Mouse (Mus musculus) midbrain, embryonic 16.5 days (tissue): Measurements from ENCODE around the gene Rassf2. TPM values are rescaled to one million over a fixed set of nuclear protein-coding genes. Genes with fewer than 3 reads are reported as not detected.

Experiments
- ATAC-seq: fragments of 200-750 bp; cut with Nextera tagmentation; 2 replicates; pipeline ENCODE4 v1.8.0; 2017; ENCODE audit warnings: moderate TSS enrichment
- H3K27ac ChIP-seq: fragments of 300-500 bp; sonication (generic); 2 replicates; pipeline ENCODE4 v1.5.1; 2014; ENCODE audit warnings: mild to moderate bottlenecking, low read length, mixed read lengths
- H3K27me3 ChIP-seq: fragments of 300-500 bp; sonication (generic); 2 replicates; pipeline ENCODE4 v1.6.1; 2014; ENCODE audit warnings: low read depth, low read length, mixed read lengths; ENCODE audit not compliant: control insufficient read depth, insufficient read depth
- H3K36me3 ChIP-seq: fragments of 300-500 bp; sonication (generic); 2 replicates; pipeline ENCODE4 v1.6.1; 2014; ENCODE audit warnings: mild to moderate bottlenecking, low read length, moderate library complexity, mixed read lengths; ENCODE audit not compliant: control insufficient read depth, insufficient read depth
- H3K4me1 ChIP-seq: fragments of 300-500 bp; sonication (generic); 2 replicates; pipeline ENCODE4 v1.6.1; 2014; ENCODE audit warnings: mild to moderate bottlenecking, low read length, mixed read lengths; ENCODE audit not compliant: control insufficient read depth, insufficient read depth
- H3K4me2 ChIP-seq: fragments of 300-500 bp; sonication (generic); 2 replicates; pipeline ENCODE4 v1.6.1; 2014; ENCODE audit warnings: mild to moderate bottlenecking, low read length, mixed read lengths
- H3K4me3 ChIP-seq: fragments of 300-500 bp; sonication (generic); 2 replicates; pipeline ENCODE4 v1.5.1; 2014; ENCODE audit warnings: low read depth, mild to moderate bottlenecking, low read length, moderate library complexity, mixed read lengths
- H3K9ac ChIP-seq: fragments of 300-500 bp; sonication (generic); 2 replicates; pipeline ENCODE4 v1.6.1; 2014; ENCODE audit warnings: low read depth, low read length, mixed read lengths
- H3K9me3 ChIP-seq: fragments of 300-500 bp; sonication (generic); replicated peaks from 2 replicates; pipeline ENCODE4 v1.6.1; 2014; ENCODE audit warnings: mild to moderate bottlenecking, low read length, mixed read lengths; ENCODE audit not compliant: control insufficient read depth, poor library complexity, severe bottlenecking
- WGBS: fragments of 180-500 bp; shearing (Covaris S2); extraction: QIAGEN DNeasy Blood & Tissue Kit; methylation state at CpG from one replicate; pipeline ENCODE4 v1.1.7; 2014; 5-methylcytosine and 5-hydroxymethylcytosine counted together
- polyA plus RNA-seq: library from polyadenylated mRNA; unstranded; fragments of >200 nt; fragmentation: Nextera tagmentation; extraction: Ambion mirVana; gene quantifications from 2 replicates; pipeline ENCODE4 v1.2.1, GENCODE M21; 2015

Rassf2 gene
- polyA plus RNA-seq, 1 experiment from 2014 or later, result 28.9 TPM

DNA sequence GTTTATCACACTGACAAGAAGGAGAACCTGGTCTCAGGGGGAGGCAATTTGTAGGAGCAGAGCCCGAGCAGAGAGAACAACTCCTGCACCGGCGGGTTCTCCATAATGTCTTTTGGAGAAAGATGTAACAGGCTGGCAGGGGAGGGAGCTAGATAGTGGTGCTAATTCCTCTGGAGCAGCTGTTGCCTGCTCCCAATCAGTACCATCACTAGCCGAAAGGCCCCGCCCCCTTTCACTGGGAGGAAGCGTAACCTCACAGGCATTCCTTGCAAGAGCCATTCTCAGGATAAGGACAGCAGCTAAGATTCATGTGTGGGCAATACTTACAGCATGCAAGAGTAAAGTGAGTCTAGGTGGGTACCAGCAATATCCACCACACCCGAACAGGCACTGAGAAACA lies 12.4 kb downstream of the Rassf2 start:
- Histone ChIP-seq H3K27me3 (no peaks in the 10 kb centered on the region), H3K9ac (no peak overlapping the region), H3K9me3 (no peaks in the 10 kb centered on the region), H3K4me2 (no peak overlapping the region), H3K36me3 (no peaks in the 10 kb centered on the region), H3K4me1 (no peaks in the 10 kb centered on the region), H3K27ac (no peak overlapping the region), H3K4me3 (no peak overlapping the region)
- WGBS, result 69% methylated on average over 7 of the region's 7 CpGs
- no peak for ATAC-seq

DNA sequence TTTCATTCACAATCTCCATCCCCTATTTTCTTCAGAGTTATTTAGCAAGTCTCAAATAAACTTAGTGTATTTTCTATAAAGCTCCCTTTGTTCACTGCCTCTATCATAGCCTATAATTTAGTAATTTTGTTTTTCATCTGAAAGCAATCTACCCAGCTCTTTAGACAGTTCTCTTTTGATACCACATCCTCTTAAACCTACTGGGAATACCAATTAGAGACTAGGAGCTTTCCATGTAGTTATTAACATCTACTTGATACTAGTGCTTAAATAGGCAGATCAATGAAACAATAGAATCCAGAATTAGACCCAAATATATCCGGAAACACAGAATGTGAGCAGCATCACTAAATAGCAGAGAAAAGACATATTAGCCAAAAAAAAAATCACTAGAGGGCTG lies 14.0 kb downstream of the Rassf2 start:
- Histone ChIP-seq H3K9me3 (no peaks in the 10 kb centered on the region), H3K9ac (no peak overlapping the region), H3K4me3 (no peak overlapping the region), H3K27ac (no peak overlapping the region), H3K4me1 (no peaks in the 10 kb centered on the region), H3K4me2 (no peak overlapping the region), H3K36me3 (peaks cover 3% of the 10 kb centered on the region; the same call in 1 of the 2 replicates), H3K27me3 (no peaks in the 10 kb centered on the region)
- WGBS, result 61% methylated on average over 1 of the region's 1 CpGs
- ATAC-seq, result no peak

DNA sequence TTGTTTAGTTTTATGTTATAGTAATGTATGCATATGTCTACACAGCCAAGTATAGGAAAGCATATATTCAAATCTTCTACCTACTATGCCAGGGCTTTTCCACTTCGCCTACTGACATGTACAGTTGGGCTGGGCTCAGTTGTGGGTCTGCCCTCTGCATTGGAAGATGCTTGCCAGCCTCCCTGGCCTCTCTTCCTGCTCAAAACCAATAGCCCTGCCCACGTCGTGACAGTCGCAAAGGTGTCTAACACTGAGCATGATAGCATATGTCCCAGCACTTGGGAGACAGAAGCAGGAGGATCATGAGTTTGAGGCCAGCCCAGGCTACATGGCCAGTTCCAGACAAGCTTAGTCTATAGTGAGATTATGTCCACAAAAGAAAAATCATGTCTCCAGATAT lies 16.9 kb downstream of the Rassf2 start:
- Histone ChIP-seq H3K27ac (no peak overlapping the region), H3K27me3 (no peaks in the 10 kb centered on the region), H3K4me1 (no peaks in the 10 kb centered on the region), H3K9ac (no peak overlapping the region), H3K9me3 (no peaks in the 10 kb centered on the region), H3K4me2 (no peak overlapping the region), H3K4me3 (no peak overlapping the region), H3K36me3 (peaks cover 5% of the 10 kb centered on the region; the same call in 1 of the 2 replicates)
- no peak for ATAC-seq
- 94% methylated on average over 4 of the region's 4 CpGs for WGBS

GRCm38 (mm10) chr2:132010781-132011180 lies 19.3 kb downstream of the Rassf2 start:
- Histone ChIP-seq H3K4me3 (no peak overlapping the region), H3K4me2 (no peak overlapping the region), H3K27me3 (no peaks in the 10 kb centered on the region), H3K4me1 (no peaks in the 10 kb centered on the region), H3K9ac (no peak overlapping the region), H3K27ac (no peak overlapping the region), H3K9me3 (no peaks in the 10 kb centered on the region), H3K36me3 (peaks cover 5% of the 10 kb centered on the region)
- 92% methylated on average over 2 of the region's 2 CpGs for WGBS
- ATAC-seq, result no peak

DNA sequence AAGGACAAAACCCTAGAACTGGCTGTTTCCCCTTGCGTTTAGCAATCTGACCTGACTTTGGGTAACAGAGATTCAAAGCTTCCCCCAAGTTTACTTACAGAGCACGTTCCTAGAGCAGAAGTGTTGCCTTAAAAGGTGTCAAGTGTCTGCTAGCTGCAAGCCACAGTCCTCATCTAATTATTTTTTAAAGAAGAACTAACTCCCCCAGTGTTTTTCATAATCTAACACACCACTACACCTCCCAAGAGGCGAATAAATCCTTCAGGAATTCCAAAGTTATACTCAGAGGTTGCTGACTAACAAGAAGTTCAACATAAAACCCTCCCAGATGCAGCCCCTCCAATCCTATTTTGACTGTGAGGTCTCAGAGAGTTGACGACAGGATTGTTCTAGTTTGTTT lies 21.9 kb downstream of the Rassf2 start:
- H3K9ac ChIP-seq, result no peak overlapping the region
- peaks cover 5% of the 10 kb centered on the region for H3K36me3 ChIP-seq
- no peak for ATAC-seq

GRCm38 (mm10) chr2:132007475-132007819 lies 22.6 kb downstream of the Rassf2 start:
- no peaks in the 10 kb centered on the region for H3K27me3 ChIP-seq
- H3K36me3 ChIP-seq, result peaks cover 5% of the 10 kb centered on the region
- no peak overlapping the region for H3K4me2 ChIP-seq
- no peaks in the 10 kb centered on the region for H3K4me1 ChIP-seq
- H3K9me3 ChIP-seq, result no peaks in the 10 kb centered on the region
- WGBS, result 56% methylated on average over 6 of the region's 6 CpGs
- H3K4me3 ChIP-seq, result no peak overlapping the region
- no peak overlapping the region for H3K9ac ChIP-seq
- no peak overlapping the region for H3K27ac ChIP-seq
- ATAC-seq, result no peak

More for the DNA sequence above, 21.9 kb downstream of the Rassf2 start:
- H3K4me2 ChIP-seq, result no peak overlapping the region
- no peaks in the 10 kb centered on the region for H3K4me1 ChIP-seq
- H3K4me3 ChIP-seq, result no peak overlapping the region
- 69% methylated on average over 4 of the region's 4 CpGs for WGBS
- no peaks in the 10 kb centered on the region for H3K9me3 ChIP-seq
- H3K27me3 ChIP-seq, result no peaks in the 10 kb centered on the region
- no peak overlapping the region for H3K27ac ChIP-seq

GRCm38 (mm10) chr2:132006561-132007474 lies 23.2 kb downstream of the Rassf2 start:
- Histone ChIP-seq H3K9me3 (no peaks in the 10 kb centered on the region), H3K36me3 (peaks cover 5% of the 10 kb centered on the region), H3K9ac (no peak overlapping the region), H3K27ac (no peak overlapping the region), H3K27me3 (no peaks in the 10 kb centered on the region), H3K4me1 (no peaks in the 10 kb centered on the region), H3K4me3 (no peak overlapping the region), H3K4me2 (no peak overlapping the region)
- WGBS, result 88% methylated on average over 18 of the region's 18 CpGs
- no peak for ATAC-seq

DNA sequence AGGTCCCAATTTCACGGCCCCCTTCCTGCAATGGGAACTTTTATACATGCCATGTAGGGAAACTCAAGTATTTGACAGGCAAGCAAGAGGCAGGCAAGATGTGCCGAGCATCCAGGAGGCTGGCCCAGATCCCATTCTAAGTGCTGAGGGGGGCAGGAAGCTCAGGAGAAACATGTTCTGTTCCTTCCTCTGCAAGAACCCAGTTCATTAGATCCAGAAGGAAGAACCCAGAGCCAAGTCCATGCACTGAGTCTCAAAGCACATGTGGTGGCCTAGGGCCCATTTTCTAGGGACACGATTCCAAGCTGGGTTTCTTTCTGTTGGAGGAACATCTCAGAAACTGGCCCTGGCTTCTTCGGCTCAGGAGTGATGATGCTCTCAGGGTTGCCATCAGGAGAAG lies 24.6 kb downstream of the Rassf2 start:
- Histone ChIP-seq H3K27ac (no peak overlapping the region), H3K9ac (no peak overlapping the region), H3K27me3 (no peaks in the 10 kb centered on the region), H3K36me3 (peaks cover 2% of the 10 kb centered on the region), H3K4me2 (no peak overlapping the region), H3K9me3 (no peaks in the 10 kb centered on the region), H3K4me1 (no peaks in the 10 kb centered on the region), H3K4me3 (no peak overlapping the region)
- 91% methylated on average over 4 of the region's 4 CpGs for WGBS
- ATAC-seq, result no peak

GRCm38 (mm10) chr2:132004495-132005136 lies 25.4 kb downstream of the Rassf2 start:
- no peak overlapping the region for H3K27ac ChIP-seq
- WGBS, result 83% methylated on average over 9 of the region's 9 CpGs
- H3K4me2 ChIP-seq, result no peak overlapping the region
- H3K9me3 ChIP-seq, result no peaks in the 10 kb centered on the region
- H3K4me3 ChIP-seq, result no peak overlapping the region
- no peaks in the 10 kb centered on the region; the same call in none of the 2 replicates for H3K36me3 ChIP-seq
- no peak overlapping the region for H3K9ac ChIP-seq
- no peaks in the 10 kb centered on the region for H3K4me1 ChIP-seq
- H3K27me3 ChIP-seq, result no peaks in the 10 kb centered on the region
- ATAC-seq, result no peak
